Mouse (Mus musculus) layer of hippocampus, adult 8-10 months (tissue): ENCODE results near the gene Catsperd. TPM values are rescaled to one million over a fixed set of nuclear protein-coding genes. Genes with fewer than 3 reads are reported as not detected.
"Not testable (repeated sequence)": the region's sequence is repeated elsewhere in the genome, so short reads cannot be mapped to it uniquely, and the experiment has no call there.

Experiments used
- DNase-seq, 2 experiments: peaks; one replicate each; pipeline ENCODE4 v3.0.0; 2022; ENCODE audit warnings: low spot score in 2 of 2
- total RNA-seq, 4 experiments: library from RNA; stranded (reverse); gene quantifications; 2 replicates each; pipeline ENCODE4 v1.2.4; 2022

Gene Catsperd
- total RNA-seq, 4 experiments from 2014 or later = 0.48 to 1.8 (median 1.2) TPM

DNA sequence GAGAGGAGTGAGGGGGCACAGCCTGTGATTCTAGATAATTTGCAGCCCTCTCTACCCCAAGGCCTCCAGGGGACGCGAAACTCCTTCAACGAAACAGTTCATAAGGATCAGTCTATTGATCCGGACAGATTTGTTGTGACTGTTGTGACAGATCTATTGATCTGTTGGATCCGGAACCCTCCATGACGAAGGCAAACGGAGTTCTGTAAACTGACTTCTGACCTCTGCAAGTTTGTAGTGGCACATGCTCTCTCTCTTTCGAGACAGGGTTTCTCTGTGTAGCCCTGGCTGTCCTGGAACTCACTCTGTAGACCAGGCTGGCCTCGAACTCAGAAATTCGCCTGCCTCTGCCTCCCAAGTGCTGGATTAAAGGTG lies 15.4 kb upstream of the Catsperd start:
- not testable (repeated sequence) for DNase-seq

DNA sequence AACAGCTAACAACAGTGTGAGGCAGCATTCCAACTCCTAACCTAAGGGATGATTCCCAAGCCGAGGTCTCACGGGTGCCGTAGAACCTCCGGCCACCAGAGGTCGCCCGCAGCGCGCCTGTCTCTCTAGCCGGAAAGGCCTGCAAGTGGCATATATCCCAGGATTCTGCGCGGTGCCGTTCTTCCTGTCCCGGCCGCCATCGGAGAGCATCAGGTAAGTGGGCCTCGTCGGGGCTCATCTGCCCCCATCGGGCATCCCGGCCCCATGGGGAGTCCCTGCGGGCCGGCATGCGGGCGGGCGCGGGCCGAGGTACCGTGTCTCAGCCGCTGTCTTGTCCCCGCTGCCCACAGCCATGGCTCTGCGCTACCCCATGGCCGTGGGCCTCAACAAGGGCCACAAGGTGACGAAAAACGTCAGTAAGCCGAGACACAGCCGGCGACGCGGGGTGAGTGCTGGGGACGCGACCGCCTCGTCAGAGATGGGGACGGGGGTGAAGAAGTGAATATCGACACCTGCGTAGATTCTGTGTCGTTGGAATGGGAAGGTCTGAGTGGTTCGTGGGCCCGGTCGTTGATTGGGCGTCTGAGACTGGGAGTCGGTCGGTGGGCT lies 14.6 kb upstream of the Catsperd start, which contains the start of gene Rpl36:
Rpl36 (plus strand) TSS at position 181 of the 609 bp plus-strand sequence.
- DNase-seq = peak; percentile 93 to 98

DNA sequence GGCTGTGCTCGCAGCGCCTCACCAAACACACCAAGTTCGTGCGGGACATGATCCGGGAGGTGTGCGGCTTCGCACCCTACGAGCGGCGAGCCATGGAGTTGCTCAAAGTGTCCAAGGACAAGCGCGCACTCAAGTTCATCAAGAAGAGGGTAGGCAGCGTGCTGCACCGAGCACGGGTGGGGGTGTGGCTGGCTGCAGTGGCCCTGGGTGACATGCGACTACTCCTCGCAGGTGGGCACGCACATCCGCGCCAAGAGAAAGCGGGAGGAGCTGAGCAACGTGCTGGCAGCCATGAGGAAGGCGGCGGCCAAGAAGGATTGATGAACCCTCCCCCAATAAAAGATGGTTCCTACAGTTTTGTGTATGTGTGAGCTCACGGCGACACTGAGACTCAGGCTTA lies 14.1 kb upstream of the Catsperd start:
- not testable (repeated sequence) for DNase-seq

DNA sequence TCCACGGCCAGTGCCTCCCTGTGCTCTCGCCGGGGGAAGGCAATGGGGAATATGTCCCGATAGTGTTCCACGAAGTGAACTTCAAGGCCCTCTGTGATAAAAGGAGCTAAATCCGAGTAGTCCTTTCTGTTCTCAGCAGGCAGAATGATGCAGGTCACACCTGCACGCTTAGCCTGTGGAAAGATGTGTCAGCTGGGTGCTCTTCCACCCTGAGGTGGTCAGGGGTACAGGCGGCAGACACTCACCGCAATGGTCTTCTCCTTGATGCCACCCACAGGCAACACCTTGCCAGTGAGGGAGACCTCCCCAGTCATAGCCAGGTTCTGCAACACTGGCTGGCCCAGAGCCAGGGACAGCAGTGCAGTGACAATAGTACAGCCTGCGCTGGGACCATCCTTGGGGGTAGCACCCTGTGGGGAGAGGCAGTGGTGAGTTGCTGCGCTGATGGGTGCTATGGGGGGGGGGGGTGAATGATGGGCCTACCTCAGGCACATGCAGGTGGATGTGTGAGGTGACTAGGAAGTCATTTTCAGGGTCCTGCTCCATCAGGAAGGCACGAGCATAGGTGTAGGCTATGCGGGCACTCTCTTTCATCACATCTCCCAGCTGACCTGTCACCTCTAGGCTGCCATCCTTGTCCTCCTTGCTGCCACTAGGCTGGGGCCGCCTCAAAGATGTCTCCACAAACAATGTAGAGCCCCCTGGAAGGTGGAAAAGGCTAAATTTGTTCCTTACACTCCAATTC lies 13.4 kb upstream of the Catsperd start:
- DNase-seq = no peak

DNA sequence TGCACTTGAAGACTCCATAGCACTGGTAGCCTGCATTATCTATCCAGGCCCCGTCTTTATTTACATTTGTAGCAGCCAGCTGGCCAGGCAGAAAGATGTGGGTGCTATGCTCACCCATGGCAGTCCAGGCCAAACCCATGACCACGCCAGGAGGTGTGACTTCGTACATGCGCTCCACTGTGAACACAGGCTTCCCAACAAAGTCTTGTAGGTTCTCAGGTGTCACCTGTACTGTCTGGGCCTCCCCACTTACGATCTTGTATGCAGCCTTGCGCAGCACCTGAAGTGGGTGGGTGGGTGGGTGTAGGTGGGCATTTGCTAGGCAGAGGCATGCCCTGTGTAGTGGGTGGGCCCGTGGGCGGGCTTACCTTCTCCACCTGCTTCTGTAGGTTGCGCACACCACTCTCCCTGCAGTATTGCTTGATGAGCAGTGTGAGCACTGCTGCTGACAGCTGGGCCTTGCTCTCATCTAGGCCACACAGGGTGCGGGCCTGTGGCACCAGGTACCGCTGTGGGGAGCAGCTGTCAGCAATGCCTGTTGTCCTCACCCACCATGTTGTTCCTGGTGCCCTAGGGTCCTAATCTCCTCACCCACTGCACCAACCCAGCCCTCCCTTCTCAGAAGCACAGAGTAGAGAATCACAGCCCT lies 12.7 kb upstream of the Catsperd start:
- no peak for DNase-seq

DNA sequence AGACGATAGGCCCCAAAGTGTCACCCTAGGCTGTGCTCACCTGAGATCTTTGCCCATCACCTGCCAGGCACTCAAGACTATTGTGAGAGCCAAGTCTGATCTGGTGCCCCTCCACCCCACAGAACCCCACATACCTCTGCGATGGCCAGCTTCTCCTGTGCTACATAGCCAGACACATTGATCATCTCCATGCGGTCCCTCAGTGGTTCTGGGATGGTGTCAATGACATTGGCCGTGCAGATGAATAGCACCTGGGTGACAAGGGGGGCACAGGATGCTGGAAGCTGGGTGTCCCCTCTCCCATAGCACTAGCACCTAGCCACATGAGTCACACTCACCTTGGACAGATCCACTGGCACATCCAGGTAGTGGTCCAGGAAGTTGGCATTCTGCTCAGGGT lies 12.2 kb upstream of the Catsperd start:
- no peak for DNase-seq

DNA sequence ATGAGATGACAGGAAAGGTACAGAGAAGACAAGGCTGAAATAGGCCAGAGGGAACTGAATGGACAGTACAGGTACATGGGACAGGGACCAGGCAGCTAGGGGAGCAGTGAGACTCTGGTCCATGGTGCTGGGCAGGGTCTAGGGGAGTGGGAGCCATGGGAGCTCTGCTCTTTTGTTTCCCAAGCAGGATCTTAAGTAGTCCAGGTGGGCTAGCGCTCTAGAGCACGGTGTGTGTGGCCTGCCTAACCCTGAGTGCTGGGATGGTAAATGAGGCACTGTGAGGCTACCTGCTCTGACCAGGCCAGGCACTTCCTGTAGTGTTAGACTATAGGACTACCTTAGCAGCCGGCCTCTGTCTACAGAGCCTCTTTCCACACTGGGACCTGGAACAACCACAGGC lies 11.2 kb upstream of the Catsperd start:
- no peak for DNase-seq

DNA sequence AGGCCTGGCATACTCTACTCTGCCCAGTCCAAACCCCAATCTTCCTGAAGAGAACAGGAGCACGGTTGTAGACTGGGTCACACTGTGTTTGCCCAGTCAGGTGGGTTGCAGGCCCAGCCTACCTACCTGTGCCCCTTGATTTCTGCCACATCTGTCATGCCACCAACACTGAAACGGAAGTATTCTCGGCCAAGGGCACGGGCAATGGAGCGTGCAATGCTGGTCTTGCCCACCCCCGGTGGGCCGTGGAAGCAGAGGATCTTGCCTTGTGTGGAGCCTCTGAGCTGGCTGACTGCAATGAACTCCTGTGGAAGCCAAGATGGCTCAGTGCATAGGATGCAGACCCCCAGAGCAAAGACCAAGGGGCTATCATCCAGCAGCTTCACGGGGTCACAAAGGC lies 10.3 kb upstream of the Catsperd start:
- DNase-seq = no peak

DNA sequence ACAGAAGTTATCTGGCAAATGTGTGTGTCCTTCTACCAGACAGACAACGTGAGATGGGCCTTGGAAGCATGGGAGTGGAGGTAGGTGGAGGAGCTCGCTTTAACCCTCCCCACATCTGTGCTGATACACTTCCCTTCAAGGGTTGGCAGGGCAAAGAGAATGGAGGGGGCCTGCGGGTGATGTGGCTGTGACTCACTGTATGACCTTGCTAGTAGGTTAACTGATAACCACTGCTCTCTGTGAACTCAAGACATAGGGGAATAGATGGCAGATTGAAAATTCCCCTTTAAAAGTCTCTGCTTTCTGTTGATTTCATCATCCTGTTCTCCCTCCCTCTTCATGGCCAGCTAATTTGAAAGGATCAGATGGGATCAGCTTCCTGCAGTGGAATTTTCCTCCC lies 2.4 kb upstream of the Catsperd start:
- DNase-seq = no peak

DNA sequence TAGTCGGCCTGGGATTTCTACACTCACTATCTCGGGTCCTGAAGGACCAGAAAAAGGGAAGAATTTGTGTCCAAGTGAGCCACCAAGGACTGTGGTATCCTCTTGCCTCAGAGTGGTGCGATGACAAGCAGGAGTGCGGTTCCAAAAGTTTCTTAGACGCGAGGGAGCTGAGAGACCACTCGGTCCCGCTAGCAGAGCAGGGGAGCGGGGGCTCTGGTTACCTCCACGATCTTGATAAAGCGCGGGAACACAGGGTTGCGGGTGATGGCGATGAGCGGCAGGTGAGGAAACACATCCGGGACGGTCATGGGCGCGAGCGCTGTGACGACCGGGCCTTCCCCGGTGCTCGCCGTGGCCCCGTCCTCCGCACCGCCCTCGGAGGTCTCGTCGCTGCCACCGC lies 1.7 kb upstream of the Catsperd start:
- DNase-seq = no peak

DNA sequence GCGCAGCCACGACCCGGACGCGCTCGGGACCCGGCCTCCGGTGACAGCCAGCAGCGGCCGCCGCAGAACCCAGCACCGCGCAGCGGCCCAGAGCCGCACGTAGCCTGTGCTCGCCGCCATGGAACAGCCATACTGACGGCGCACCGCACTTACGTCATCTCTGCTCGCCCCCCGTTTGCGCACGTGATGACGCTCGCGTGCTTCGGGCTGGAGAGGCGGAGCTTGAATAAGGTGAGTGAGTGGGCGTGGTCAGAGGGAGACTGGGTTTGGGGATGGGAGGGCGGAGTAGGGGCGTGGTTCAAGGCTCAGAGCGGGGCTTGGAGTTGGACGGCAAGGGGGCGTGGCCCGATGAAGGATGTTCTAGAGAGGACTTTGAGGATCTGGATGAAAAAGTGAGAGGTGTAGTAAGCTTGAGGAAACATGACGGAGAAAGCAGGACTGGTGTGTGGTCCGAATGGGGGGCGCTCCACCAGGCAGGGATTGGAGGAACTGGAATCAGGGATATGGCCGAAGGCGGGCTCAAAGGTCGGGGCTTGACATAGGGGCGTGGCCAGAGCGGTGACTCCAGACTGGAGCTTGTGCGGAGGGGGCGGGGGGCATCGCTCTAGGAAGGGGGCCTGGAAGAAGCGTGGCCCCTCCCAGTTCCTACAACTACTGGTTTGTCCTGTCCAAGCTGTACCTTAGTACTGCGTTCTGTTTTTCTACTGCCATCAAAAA lies 1.0 kb upstream of the Catsperd start, which contains the start of gene Lonp1:
Lonp1 (minus strand) TSS at position 134 of the 717 bp plus-strand sequence.
- peak; percentile 93 to 95 for DNase-seq

DNA sequence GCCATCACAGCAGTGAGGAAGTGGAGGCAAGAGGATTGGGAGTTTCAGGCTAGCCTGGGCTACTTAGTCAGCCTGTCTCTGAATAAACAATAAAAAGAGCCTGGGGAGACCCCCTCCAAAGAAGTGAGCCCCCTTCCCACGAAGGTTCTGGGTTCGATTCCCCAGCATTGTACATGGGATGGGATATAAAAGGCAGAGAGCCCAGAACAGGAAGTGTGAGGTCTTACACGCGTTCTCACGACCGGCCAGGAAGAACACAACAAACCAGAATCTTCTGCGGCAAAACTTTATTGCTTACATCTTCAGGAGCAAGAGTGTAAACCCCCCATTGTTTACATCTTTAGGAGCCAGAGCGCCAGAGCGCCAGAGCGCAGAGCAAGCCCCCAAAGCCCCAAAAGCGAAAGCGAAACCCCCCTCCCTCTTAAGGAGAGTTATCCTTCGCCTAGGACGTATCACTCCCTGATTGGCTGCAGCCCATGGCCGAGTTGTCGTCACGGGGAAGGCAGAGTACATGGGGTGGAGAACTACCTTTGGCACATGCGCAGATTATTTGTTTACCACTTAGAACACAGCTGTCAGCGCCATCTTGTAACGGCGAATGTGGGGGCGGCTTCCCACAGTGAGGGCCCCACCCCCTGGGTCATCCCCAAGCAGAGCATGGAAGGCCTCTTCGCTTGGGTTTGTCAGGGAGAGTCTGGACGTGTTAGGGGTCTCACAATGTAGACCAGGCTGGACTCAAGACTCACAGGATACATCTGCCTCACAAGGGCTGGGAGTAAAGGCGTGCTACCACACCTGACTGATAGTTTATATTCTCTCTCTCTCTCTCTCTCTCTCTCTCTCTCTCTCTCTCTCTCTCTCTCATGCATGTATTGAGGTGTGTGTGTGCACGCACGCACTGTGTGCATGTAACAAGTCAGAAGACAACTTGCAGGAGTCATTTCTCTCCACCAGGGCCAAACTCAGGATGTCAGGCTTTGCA lies 2.1 kb downstream of the Catsperd start:
- not testable (repeated sequence) for DNase-seq

DNA sequence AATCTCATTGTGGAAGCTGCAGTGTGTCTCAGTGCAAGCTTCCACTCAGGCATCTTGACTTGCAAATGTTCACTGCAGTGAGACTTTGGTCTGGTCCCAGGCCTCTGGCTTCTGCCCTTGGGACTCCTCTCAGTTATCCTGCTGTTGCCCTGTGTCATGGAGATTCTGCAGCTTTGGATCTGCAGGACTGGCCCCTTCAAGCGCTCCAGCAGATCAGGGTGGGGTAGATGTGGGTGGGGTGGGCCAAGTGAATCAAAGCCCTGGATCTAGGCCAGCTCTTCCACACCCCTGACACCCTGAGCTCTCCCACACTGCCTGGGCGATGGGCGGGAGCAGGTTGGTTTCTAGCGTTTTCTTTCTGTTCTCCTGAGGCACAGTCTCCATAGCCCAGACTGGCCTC lies 3.9 kb downstream of the Catsperd start:
- no peak for DNase-seq

DNA sequence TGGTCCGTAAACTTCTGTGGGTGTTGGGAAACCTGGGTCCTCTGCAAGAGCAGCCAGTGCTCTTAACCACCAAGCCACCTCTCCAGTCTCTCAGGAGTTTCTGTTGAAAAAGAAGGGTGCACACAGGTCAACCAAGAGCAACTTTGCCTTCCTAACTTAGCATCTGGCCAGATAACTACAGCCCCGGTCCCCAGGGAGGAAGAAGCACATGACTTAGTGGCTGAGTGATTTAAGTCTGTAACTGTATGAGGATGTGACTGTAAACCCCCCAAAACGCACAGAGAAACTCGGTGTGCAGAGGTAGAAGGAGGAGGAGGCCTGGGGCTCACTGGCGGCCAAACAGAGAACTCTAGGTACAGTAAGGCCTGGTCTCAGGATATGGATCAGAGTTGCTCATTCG lies 6.1 kb downstream of the Catsperd start:
- no peak for DNase-seq

DNA sequence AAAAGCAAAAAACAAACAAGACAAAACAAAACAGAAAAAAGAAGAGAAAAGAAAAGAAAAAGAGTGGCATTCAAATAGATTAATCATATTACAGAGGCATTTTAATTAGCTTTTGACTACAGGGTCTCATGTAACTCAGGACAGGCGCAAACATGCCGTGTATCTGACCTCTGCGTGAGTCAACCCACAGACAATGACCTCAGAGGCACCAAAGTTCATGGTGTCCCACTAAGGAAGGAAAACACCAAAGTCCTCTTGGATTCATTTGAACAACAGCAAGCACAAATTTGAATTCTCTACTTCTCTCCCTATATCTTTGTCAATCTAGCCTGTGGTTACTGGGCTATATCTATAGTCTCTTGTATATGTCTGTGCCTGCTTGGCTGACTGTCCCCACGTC lies 15.3 kb downstream of the Catsperd start:
- no peak for DNase-seq

DNA sequence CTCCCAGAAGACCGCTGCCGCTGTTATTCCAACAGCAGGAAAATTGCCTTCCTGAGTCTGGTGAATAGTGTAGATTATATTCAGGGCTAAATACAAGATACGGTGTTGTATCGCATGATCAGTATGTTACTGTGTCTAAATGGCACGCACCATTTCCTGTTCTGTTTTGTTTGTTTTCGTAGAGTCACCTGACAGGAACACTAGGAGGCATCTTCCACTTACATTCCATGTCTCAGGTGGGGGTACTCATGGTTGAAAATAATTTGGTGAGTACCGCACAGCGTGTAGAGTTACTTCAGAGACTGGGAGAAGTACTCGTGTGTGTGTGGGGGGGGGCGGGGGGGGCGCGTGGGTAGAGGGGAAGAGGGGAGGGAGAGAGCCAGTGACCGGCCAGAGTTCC lies 19.6 kb downstream of the Catsperd start:
- DNase-seq = no peak

DNA sequence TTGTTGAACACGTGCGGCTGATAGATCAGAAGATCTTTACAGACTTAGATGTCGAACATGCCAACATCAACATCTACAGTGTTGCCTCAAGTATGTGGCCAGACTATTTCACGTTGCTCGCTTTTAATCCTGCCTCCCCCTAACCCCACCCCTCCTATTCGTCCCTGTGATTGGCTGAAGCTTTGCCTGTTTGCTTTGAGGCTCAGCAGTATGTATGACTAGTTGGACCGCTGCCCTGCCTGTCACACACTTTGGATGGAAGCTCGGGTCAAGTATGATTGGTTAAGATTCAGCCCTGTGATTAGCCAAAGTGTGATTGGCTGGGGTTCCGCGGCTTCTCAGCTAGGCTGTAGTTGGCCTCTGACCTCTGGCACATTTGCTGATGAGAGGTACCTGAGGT lies 23.9 kb downstream of the Catsperd start:
- DNase-seq = no peak

DNA sequence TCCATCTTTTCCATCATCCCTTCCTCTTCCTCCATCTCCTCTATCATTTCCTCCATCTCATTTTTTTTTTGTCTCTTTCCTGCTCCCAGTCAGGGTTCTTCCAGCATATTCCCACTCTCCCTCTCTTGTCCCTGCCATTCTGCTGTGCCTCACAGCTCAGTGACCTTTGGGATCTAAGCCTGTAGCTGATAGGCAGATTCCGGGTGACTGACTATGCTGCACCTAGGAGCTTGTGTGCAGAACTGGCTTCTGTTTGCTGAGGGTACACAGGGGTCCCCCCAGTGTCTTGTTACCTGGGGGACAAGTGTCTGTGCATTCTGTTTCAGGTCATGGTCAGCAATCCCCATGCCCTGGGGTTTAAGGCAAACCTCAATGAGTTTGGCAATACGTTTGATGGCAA lies 26.8 kb downstream of the Catsperd start:
- no peak for DNase-seq

DNA sequence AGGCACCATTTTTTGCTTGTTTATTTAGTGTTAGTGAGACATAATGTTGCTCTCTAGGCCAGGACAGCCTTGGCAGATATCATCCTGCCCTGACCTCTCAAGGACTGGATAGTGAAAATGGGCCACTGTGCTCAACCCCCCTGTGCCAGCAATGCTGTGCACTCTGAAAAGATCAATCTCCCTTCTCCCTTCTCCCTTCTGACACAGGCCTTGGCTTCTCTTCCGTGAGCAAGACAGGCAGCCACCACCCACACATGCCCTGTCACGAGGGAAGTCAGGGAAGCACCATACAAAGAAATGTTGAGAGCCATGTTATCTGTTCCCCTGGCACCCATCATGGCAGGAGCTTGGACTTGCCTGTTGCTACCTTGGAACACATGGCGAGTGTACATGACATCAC lies 27.4 kb downstream of the Catsperd start:
- no peak for DNase-seq

DNA sequence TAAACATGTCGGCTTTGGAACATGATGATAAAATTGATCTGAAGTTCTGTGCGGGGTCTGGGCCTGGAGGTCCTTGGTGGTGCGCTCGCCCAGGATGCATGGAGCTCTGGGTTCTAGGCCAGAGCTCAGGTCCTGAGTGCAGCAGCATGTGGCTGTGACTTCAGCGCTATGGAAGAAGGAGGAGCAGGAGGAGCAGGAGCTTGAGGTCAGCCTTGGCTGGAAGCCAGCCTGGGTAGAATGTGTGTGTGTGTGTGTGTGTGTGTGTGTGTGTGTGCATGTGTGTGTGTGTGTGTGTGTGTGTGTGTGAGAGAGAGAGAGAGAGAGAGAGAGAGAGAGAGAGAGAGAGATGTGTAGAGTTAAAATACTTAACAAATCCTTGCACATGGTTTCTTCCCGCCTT lies 28.2 kb downstream of the Catsperd start:
- no peak for DNase-seq

DNA sequence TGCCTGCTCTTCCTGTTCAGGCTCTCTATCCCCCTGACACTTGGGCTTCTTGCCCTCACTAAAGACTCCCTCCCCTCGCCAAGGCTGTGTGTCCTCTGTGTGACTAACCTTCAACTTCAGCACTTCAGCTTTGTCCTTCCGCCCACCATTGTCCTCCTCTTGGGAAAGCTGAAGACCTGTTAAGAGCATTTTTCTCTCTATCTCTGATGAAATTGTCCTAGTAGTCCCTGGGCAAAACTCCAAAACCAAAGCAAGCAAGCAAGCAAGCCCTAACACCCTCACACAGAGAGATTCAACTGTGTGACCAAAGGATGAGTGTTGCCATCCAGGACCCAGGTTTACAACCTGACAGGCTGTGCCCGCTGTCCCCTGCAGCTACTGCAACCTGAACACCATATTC lies 35.7 kb downstream of the Catsperd start:
- no peak for DNase-seq
